Mouse (Mus musculus) ES-Bruce4 (cell line): ENCODE results near the gene Msto1.

ENCODE experiments used
- CTCF ChIP-seq: IDR thresholded peaks from one replicate; pipeline ENCODE4 v1.8.1; 2011; ENCODE audit warnings: low read depth, low read length
- EP300 ChIP-seq: IDR thresholded peaks from 2 replicates; pipeline ENCODE4 v1.6.1; 2011; ENCODE audit warnings: low read depth, low read length; ENCODE audit not compliant: insufficient read depth
- POLR2A ChIP-seq: IDR thresholded peaks from one replicate; pipeline ENCODE4 v1.8.1; 2011; ENCODE audit warnings: low read length; ENCODE audit not compliant: insufficient read depth

DNA sequence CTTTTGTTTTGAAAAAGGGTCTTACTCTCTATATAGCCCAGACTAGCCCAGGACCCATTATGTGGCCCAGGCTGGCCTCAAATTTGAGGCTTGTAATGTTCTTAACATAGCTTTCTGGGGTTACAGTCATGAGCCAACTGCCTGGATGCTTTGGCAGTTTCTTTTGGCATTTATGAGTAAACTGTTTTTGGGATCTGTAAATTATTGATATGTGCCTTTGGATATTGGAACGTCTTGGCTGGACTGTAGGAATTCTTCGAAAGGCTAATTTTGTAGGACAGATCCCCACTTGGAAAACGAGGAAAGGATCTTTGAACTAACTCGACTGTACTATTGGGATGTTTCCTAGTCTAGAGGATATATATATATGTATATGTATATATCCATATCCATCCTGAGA, 39.4 kb upstream of the Msto1 start:
- TF ChIP-seq CTCF (no peak), POLR2A (no peak), EP300 (no peak)
